Mouse (Mus musculus) lung, postnatal 0 days (tissue): Measurements from ENCODE around the gene Polr3b. TPM values are rescaled to one million over a fixed set of nuclear protein-coding genes. Genes with fewer than 3 reads are reported as not detected.

Experiments used
- ATAC-seq: fragments of 200-750 bp; cut with Nextera tagmentation; 2 replicates; pipeline ENCODE4 v1.8.0; 2017; ENCODE audit warnings: moderate library complexity
- DNase-seq: peaks from one replicate; pipeline ENCODE4 v3.0.0-alpha.2; 2016; ENCODE audit warnings: low spot score
- H3K27ac ChIP-seq: fragments of 300-500 bp; sonication (generic); 2 replicates; pipeline ENCODE4 v1.5.1; 2014; ENCODE audit warnings: antibody characterized with exemption, mild to moderate bottlenecking, low read length, mixed read lengths
- H3K27me3 ChIP-seq: fragments of 300-500 bp; sonication (generic); replicated peaks from 2 replicates; pipeline ENCODE4 v1.6.1; 2014; ENCODE audit warnings: low read length, mixed read lengths; ENCODE audit not compliant: insufficient read depth
- H3K36me3 ChIP-seq: fragments of 300-500 bp; sonication (generic); 2 replicates; pipeline ENCODE4 v1.6.1; 2014; ENCODE audit warnings: low read length, mixed read lengths; ENCODE audit not compliant: insufficient read depth
- H3K4me1 ChIP-seq: fragments of 300-500 bp; sonication (generic); 2 replicates; pipeline ENCODE4 v1.6.1; 2014; ENCODE audit warnings: antibody characterized with exemption, low read depth, low read length, mixed read lengths; ENCODE audit not compliant: insufficient read depth
- H3K4me2 ChIP-seq: fragments of 300-500 bp; sonication (generic); replicated peaks from 2 replicates; pipeline ENCODE4 v1.6.1; 2014; ENCODE audit warnings: low read depth, mild to moderate bottlenecking, low read length, moderate library complexity, mixed read lengths
- H3K4me3 ChIP-seq: fragments of 300-500 bp; sonication (generic); 2 replicates; pipeline ENCODE4 v1.5.1; 2014; ENCODE audit warnings: low read depth, low read length
- H3K9ac ChIP-seq: fragments of 300-500 bp; sonication (generic); replicated peaks from 2 replicates; pipeline ENCODE4 v1.6.1; 2014; ENCODE audit warnings: low read depth, mild to moderate bottlenecking
- H3K9me3 ChIP-seq: fragments of 300-500 bp; sonication (generic); 2 replicates; pipeline ENCODE4 v1.6.1; 2016; ENCODE audit warnings: low read length, mixed read lengths
- CTCF ChIP-seq: IDR thresholded peaks from 2 replicates; pipeline ENCODE4 v1.5.1; 2016; ENCODE audit warnings: antibody characterized with exemption, mild to moderate bottlenecking
- EP300 ChIP-seq: IDR thresholded peaks from 2 replicates; pipeline ENCODE4 v1.6.1; 2016; ENCODE audit warnings: antibody characterized with exemption, mild to moderate bottlenecking, control low read depth
- WGBS: fragments of 180-500 bp; shearing (Covaris S2); extraction: QIAGEN DNeasy Blood & Tissue Kit; methylation state at CpG from one replicate; pipeline ENCODE4 v1.1.7; 2014; 5-methylcytosine and 5-hydroxymethylcytosine counted together
- polyA plus RNA-seq: library from polyadenylated mRNA; unstranded; fragments of >200 nt; fragmentation: Nextera tagmentation; extraction: Ambion mirVana; gene quantifications from 2 replicates; pipeline ENCODE4 v1.2.1, GENCODE M21; 2015

Gene Polr3b
- polyA plus RNA-seq, 1 experiment from 2014 or later: 6.2 TPM

DNA sequence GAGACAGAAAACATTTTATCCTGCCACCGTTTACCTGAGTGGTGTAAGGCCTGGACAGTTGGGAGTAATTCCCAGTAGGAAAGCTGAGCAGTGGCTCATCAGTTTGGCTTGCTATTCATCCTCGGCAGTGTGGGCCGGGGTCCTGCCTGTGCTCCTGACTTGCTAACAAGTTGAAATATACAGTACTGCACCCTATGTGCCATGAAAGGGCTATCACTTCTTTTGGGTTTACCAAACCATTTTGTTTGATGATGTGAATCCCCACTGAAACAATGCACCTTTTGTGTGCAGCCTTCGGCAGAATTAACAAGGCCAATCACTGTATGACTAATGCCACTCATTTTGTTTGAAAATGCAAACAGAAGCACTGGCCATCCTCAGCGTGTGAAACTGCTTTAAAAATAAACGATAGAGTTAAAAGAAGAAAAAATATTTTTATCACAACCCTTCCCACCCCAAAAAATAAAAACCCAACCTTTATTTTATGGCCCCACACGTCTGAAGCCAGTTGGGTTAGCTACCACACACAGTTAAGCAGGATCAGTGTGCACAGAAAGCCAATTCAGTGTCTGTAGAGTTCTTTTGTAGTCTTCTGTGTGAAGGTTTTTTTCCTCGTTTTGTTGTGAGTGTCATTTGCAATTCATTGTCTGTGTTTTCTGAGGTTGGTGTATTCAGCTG is 63.5 kb downstream of the Polr3b start:
- H3K9ac ChIP-seq: no peak overlapping the region
- no peak for TF ChIP-seq EP300
- TF ChIP-seq CTCF: no peak
- WGBS: 50% methylated on average over 8 of the region's 8 CpGs

DNA sequence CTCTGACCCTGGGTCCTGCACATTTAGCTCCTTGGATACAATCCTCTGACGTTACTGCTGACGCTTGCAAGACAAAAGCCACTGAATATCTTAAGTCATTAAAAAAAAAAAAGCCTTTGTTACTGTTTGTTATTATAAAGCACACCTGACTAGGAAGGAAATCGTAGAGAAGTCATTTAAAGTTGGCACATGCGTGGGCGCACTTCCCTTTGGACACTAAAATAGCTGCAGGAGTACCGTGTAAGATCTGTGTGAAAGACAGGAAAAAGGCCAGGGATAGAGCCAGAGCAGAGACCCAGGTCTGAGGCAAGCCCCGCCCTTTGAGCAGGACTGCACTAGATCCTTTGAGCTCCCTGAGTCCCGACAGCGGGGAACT is 64.0 kb downstream of the Polr3b start:
- Histone ChIP-seq H3K36me3 (peaks cover 5% of the 10 kb centered on the region; the same call in 1 of the 2 replicates), H3K4me1 (peaks cover 4% of the 10 kb centered on the region; the same call in 1 of the 2 replicates), H3K4me2 (no peak overlapping the region), H3K27me3 (no peaks in the 10 kb centered on the region), H3K27ac (no peak overlapping the region), H3K9me3 (no peaks in the 10 kb centered on the region), H3K9ac (no peak overlapping the region), H3K4me3 (no peak overlapping the region)
- ATAC-seq (peak; percentile 64), DNase-seq (peak; percentile 14)
- 46% methylated on average over 9 of the region's 9 CpGs for WGBS
- TF ChIP-seq EP300 (peak; percentile 55; the same call in 1 of the 2 replicates), CTCF (no peak)

More for the DNA sequence above, 63.5 kb downstream of the Polr3b start:
- H3K27ac ChIP-seq: no peak overlapping the region
- no peaks in the 10 kb centered on the region for H3K27me3 ChIP-seq
- DNase-seq (no peak), ATAC-seq (no peak)
- no peaks in the 10 kb centered on the region for H3K9me3 ChIP-seq
- no peak overlapping the region for H3K4me2 ChIP-seq
- peaks cover 4% of the 10 kb centered on the region; the same call in 1 of the 2 replicates for H3K4me1 ChIP-seq
- peaks cover 5% of the 10 kb centered on the region; the same call in 1 of the 2 replicates for H3K36me3 ChIP-seq
- no peak overlapping the region for H3K4me3 ChIP-seq

DNA sequence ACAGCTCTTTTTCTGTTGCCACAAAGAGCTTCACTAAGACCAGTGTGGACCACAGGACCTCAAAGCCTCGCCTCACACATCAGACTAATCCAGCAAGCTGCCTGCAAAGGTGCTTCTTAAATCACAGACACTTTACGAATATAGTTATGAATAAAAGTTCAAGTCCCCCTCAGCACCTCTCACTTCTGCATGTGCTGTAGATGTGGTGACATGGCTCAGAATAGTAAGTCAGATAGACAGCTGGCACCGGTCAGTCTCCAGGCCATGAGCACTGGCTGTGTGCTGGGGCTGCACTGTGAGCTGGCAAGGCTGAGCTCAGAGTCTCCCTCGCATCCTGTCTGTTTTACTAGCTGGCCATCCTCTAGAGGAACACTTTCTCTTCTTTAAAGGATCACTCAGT is 64.6 kb downstream of the Polr3b start:
- no peak overlapping the region for H3K9ac ChIP-seq
- DNase-seq: no peak

DNA sequence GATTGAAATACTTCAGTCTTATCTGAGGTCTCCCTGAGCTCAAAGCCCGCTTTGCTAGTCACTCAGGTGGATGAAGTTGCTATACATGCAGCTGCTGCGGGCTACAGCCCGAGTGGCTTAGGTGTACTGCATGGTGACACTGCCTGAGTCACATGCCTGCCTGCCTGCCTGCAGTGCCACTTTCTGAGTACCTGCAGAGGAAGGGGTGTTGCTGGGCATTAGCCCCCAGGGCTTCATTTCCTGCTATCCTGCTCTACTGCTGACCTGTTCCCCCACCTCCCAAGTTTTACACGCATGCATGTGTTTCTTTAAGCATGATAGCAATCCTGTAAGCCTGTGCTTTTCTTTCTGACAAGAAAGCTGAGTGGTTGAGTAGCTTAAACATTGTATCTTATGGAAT is 65.6 kb downstream of the Polr3b start:
- no peaks in the 10 kb centered on the region for H3K27me3 ChIP-seq
- 88% methylated on average over 4 of the region's 4 CpGs for WGBS
- ATAC-seq (no peak), DNase-seq (no peak)
- no peak overlapping the region for H3K9ac ChIP-seq
- H3K36me3 ChIP-seq: peaks cover 5% of the 10 kb centered on the region; the same call in 1 of the 2 replicates
- no peaks in the 10 kb centered on the region for H3K9me3 ChIP-seq
- no peak overlapping the region for H3K4me3 ChIP-seq
- H3K4me2 ChIP-seq: no peak overlapping the region
- H3K27ac ChIP-seq: no peak overlapping the region
- TF ChIP-seq CTCF (no peak), EP300 (no peak)
- peaks cover 4% of the 10 kb centered on the region; the same call in 1 of the 2 replicates for H3K4me1 ChIP-seq

More for the DNA sequence above, 64.6 kb downstream of the Polr3b start:
- Histone ChIP-seq H3K27ac (no peak overlapping the region), H3K4me3 (no peak overlapping the region), H3K36me3 (peaks cover 5% of the 10 kb centered on the region; the same call in 1 of the 2 replicates), H3K27me3 (no peaks in the 10 kb centered on the region), H3K9me3 (no peaks in the 10 kb centered on the region), H3K4me1 (peaks cover 4% of the 10 kb centered on the region; the same call in 1 of the 2 replicates), H3K4me2 (no peak overlapping the region)
- 67% methylated on average over 4 of the region's 4 CpGs for WGBS
- peak; percentile 33 for ATAC-seq
- TF ChIP-seq EP300: no peak

DNA sequence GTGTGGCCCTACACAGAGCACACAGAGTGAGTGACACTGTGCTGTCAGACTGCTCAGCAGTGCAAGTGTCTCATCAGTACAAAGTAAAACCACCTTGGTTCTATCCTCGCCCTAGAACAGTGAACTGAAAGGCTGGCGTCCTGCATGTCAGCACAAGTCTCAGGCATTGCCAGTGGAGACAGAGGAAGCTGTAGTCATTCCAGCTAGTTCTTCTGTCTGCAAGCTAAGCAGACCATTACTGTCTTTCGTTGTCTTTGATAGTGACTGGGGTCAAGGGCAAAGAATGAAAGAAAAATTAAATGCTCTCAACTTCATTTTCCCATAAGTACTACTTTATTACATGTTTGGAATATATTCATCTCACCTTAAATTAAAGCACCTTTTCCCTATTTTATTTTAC is 67.8 kb downstream of the Polr3b start:
- DNase-seq: no peak
- TF ChIP-seq CTCF (no peak), EP300 (no peak)
- Histone ChIP-seq H3K27ac (no peak overlapping the region), H3K4me2 (no peak overlapping the region), H3K4me1 (peaks cover 4% of the 10 kb centered on the region; the same call in 1 of the 2 replicates), H3K36me3 (no peaks in the 10 kb centered on the region), H3K9me3 (no peaks in the 10 kb centered on the region), H3K4me3 (no peak overlapping the region), H3K27me3 (no peaks in the 10 kb centered on the region), H3K9ac (no peak overlapping the region)
- ATAC-seq: no peak
- WGBS: 89% methylated on average over 3 of the region's 3 CpGs

DNA sequence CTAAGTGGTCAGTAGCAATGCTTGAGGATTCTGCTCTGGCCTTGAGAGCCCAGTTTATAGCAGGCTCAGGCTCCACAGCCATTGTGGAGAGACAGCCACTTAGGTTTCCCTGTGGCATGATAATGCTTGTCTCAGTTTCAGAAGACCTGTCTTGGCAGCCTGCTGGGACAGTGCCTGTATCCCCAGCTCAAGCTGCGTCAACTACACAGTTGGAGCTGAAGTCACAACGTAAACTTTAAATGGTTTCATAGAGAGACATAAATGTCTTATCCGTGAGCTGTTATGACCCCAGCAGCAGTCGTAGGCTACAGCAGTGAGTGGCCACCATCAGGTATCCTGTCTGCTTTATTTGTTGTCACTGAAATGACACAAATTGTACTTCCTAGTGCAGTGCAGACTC is 68.7 kb downstream of the Polr3b start:
- H3K9me3 ChIP-seq: no peaks in the 10 kb centered on the region
- no peak overlapping the region for H3K9ac ChIP-seq
- no peak for DNase-seq
- TF ChIP-seq EP300: no peak
- TF ChIP-seq CTCF: no peak
- 76% methylated on average over 4 of the region's 4 CpGs for WGBS
- H3K27me3 ChIP-seq: no peaks in the 10 kb centered on the region
- no peak overlapping the region for H3K4me3 ChIP-seq
- H3K27ac ChIP-seq: no peak overlapping the region
- ATAC-seq: no peak
- peaks cover 4% of the 10 kb centered on the region; the same call in 1 of the 2 replicates for H3K4me1 ChIP-seq
- no peak overlapping the region for H3K4me2 ChIP-seq
- H3K36me3 ChIP-seq: no peaks in the 10 kb centered on the region
